Mouse (Mus musculus): ENCODE measurements around the gene Dbi.

The Dbi gene

DNA sequence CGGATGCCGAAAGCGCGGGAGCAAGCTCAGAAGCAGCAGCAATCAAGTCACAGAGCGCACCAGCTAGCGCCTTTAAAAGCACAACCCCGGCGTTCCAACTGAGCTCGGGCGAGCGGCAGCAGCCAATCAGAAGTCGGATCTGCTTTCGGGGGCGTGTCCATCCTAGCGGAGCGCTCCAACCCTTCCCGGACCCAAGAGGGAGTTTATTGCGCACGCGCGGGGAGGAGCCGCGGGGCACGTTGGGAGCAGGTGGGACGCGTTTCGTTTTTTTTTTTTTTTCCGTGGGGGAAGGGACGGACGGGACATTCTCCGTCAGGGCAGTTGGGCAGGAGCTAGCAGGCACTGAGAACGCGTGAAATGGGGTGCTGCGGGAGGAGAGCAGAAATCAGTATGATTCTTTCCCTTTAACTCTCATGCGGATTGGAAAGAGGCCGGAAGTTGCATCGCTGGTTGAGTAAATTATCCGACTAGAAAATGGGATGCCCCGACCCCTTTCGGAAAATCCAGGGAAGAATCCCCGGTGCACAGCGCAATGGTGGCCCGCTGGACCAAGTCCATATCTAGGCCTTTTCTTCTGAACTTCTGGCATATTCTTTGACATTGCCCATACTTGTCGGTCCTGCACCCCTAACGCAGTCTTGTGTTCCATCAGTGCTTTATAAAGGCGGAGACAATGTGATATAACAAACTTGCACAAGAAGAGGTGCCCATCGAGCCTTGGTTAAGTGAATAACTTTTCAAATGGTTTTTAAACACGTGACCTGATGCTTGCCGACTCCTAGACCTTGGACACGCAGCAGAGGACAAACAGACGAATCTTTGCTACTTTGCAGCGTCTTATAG is at the start of gene Dbi, which contains the start of gene 3110009E18Rik:
Dbi (minus strand) TSS at position 110 of the 843 bp plus-strand sequence.
3110009E18Rik (plus strand) TSS at position 219 of the 843 bp plus-strand sequence.
- peak; percentile 92 for ATAC-seq (ENCODE audit: insufficient number of reproducible peaks, low FRiP score, low TSS enrichment)

DNA sequence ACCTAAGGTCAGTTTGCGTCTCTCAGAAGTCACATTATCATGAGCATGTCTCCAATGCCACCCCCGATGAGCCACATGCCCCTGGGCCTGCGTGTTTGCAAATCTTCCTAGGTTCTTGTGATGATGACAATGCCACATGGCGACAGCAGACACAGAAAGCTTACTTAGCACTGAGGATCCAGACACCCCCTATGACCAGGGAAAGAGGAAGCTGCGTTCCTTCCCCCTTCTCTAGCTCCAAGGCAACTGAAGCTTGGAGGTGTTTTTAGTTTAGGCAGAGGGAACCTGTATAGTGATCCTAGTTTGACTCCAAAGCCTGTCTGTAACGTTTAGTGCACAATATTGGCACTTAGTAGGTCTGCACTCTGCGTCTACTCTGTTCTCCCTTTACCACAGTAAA is 49.4 kb upstream of the Dbi start:
- ATAC-seq (ENCODE audit: insufficient number of reproducible peaks, low FRiP score, low TSS enrichment): no peak

GRCm38 (mm10) chr1:120168674-120169073 is 47.8 kb upstream of the Dbi start:
- no peak for ATAC-seq (ENCODE audit: insufficient number of reproducible peaks, low FRiP score, low TSS enrichment)

- no peak for ATAC-seq (ENCODE audit: insufficient number of reproducible peaks, low FRiP score, low TSS enrichment)
Measured at GRCm38 (mm10) chr1:120168016-120168415, 47.1 kb upstream of the Dbi start.

DNA sequence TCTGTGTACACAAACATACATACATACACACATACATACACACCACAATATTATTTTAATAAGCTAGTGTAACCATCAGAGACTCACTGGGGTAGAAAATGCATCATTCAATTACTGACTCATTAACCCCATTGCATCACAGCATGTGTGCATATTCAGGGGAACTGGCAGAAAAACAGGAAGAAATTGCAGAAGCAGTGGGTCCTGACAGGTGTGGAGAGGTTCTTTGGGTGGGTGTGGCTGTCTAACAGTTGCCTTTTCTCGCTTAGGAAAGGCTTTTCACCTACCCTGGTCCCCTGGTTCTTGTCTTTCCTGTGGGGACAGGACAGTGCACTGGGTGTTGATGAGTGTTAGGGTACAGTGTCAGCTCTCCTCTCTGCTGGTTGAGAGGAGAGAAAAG is 41.7 kb upstream of the Dbi start:
- ATAC-seq (ENCODE audit: insufficient number of reproducible peaks, low FRiP score, low TSS enrichment): no peak

DNA sequence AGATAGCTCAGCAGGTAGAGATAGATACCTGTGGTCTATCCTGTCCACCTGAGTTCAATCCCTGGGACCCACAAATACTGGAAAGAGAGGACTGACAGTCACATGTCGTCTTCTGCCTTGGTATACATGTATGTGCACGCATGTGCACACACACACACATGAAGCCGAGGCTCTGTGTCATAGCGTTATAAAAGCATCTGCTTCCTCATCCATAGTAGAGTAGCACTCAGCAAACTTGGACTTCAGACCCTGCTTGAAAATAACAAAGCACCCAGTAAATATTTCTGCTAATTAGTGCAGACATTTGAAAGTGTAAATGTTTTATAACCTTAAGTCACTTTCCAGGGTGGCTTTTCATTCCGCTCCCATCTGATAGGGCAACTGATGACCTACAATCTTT is 40.6 kb upstream of the Dbi start:
- ATAC-seq (ENCODE audit: insufficient number of reproducible peaks, low FRiP score, low TSS enrichment): no peak

- ATAC-seq (ENCODE audit: insufficient number of reproducible peaks, low FRiP score, low TSS enrichment): no peak
Measured at GRCm38 (mm10) chr1:120158474-120159127, 37.7 kb upstream of the Dbi start.

GRCm38 (mm10) chr1:120155325-120155724 is 34.4 kb upstream of the Dbi start:
- no peak for ATAC-seq (ENCODE audit: insufficient number of reproducible peaks, low FRiP score, low TSS enrichment)

- ATAC-seq (ENCODE audit: insufficient number of reproducible peaks, low FRiP score, low TSS enrichment): no peak
Measured at GRCm38 (mm10) chr1:120154232-120154631, 33.4 kb upstream of the Dbi start.

GRCm38 (mm10) chr1:120146994-120147393 is 26.1 kb upstream of the Dbi start:
- ATAC-seq (ENCODE audit: insufficient number of reproducible peaks, low FRiP score, low TSS enrichment): no peak

DNA sequence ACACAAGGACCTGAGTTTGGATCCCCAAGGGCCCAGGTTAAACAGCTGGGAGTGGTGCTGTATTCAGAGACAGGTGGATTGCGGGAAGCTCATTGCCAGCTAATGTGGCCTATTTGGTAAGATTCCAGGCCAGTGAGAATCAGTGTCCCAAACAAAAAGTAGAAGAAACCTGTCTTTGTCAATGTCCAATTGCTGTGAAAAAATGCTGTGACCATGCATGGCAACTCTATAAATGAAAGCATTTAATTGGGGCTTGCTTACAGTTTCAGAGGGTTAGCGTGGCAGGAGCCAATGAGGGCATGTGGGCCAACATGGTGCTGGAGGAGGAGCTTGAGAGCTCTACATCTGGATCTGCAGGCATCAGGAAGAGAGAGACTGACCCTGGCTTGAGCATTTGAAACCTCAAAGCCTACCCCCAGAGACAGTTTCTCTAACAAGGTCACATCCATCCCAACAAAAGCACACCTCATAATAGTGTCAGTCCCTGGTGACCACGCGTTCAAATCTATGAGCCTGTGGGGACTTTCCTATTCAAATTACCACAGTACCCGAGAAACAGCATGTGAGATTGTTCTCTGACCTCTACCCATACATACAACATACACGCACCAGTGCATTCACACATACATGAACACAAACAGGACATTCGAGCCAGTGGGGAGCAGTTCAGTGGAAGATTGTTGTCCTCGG is 24.8 kb upstream of the Dbi start:
- no peak for ATAC-seq (ENCODE audit: insufficient number of reproducible peaks, low FRiP score, low TSS enrichment)

- ATAC-seq (ENCODE audit: insufficient number of reproducible peaks, low FRiP score, low TSS enrichment): peak; percentile 82
Measured at GRCm38 (mm10) chr1:120142551-120142950, 21.7 kb upstream of the Dbi start.

GRCm38 (mm10) chr1:120140144-120140693 is 19.3 kb upstream of the Dbi start:
- ATAC-seq (ENCODE audit: insufficient number of reproducible peaks, low FRiP score, low TSS enrichment): no peak

DNA sequence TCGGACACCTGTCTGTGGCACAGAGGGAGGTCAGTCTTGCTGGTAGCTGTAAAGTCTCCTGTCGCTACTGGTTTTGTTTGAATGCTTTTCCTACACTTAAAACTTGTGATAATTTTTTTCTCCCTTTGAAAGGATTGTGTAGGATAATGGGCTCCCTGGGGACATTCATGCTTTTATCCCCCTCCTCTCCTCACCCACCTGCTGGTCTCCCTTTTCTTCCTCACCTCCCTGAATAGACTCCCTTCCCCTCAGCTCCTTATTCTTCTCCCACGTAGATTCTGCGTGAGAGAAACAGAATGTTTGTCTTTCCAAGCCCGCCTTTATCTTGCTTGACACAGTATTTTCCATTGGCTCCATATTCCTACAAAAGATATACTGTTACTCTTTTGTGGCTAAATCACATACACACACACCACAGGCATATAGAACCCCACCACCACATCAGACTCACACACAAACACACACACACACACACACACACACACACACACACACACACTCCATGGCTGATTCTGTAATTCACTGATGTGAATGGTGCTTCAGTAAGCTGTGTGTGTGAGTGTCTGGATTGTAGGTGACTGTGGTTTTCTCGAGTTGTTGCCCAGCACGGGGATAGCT is 18.2 kb upstream of the Dbi start:
- ATAC-seq (ENCODE audit: insufficient number of reproducible peaks, low FRiP score, low TSS enrichment): no peak

DNA sequence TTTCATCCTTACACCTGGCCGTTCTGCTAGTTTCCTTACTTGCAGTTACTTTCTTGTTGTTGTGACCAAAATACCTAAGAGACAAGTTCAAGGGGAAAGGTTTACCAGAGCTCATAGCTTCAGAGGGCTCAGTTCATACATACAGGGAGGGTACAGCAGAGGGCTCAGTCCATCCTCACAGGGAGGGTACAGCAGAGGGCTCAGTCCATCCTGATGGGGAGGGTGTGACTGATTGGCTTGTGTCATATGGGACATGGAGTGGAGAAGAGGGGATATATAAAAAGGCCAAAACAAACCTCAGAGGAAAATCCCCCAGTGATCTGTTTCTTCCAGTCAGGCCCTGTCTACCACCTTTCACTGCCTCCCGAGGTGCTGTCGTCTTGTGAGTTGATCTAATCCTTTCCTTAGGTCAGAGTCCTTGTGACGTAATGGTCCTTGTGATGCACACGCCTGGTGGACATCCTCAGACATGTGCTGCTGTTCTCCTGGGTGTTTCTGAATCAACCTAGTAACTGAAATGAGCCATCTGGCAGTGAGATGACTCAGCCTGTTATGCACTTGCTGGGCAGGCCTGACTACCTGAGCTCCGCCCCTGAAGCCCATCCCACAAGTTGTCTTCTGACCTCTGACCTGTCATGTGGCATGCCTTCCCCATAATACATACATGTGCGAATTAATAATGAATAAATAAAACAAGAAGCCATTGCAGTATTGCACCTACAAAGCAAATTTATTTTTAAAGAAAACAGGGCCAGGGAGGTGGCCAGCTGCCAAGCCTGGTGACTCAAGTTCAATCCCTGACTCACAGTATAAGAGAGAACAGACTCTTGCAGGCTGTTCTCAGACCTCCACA is 15.3 kb upstream of the Dbi start:
- ATAC-seq (ENCODE audit: insufficient number of reproducible peaks, low FRiP score, low TSS enrichment): no peak

DNA sequence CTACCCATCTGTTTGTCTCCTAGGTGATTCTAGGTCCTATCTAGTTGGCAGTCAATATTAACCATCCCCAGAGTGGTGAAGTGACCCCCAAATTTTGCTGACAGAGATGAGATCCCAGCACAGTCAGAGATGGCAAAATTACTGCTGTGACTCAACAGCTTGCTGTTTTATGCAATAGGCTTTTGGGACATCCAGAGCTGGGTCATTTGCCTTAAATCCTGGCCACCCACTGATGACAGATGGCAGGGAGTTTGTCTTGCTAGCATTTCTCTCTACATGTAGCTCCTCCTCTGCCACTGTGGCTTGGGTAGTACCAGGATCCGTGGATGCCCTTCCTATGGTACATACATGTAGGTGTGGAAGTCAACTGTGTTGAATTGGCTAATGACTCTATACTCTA is 11.5 kb upstream of the Dbi start:
- no peak for ATAC-seq (ENCODE audit: insufficient number of reproducible peaks, low FRiP score, low TSS enrichment)

DNA sequence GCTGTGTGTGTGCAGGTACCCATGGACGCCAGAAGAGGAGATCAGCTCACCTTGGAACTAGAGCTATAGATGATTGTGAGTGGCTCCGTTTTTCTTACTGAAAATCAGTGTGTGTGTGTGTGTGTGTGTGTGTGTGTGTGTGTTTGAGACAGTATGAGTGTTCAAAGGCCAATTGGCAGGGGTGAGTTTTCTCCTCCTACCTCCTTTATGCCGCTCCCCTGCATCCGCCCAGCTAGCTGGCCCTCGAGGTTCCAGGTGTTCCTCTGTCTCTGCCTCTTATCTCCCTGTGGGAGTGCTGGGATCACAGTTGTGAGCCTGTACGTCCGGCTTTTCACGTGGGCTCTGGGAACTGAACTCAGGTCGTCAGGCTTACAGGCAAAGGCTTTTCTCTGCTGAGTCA is 5.4 kb upstream of the Dbi start:
- no peak for ATAC-seq (ENCODE audit: insufficient number of reproducible peaks, low FRiP score, low TSS enrichment)

- no peak for ATAC-seq (ENCODE audit: insufficient number of reproducible peaks, low FRiP score, low TSS enrichment)
Measured at GRCm38 (mm10) chr1:120125471-120125870, 4.6 kb upstream of the Dbi start.

DNA sequence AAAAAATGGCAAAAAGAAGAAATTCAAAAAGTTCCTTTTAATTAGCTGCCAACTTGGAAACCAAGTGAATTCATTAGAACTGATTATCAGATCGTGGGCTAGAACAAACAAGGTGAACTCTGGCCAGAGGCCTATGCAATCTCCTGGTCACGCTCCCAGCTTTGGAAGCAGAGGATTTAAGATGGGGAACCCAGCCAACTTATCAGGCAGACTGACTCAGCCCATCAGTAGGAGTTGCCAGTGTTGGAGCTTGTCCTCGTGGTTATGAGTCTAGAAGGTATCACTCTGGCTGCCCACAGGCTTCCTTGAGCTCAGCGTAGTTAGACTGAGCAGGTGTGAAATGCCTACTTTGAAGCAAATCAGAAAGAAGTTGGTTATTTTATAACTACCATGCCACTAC is 4.0 kb upstream of the Dbi start:
- no peak for ATAC-seq (ENCODE audit: insufficient number of reproducible peaks, low FRiP score, low TSS enrichment)
